In the genomic region with DNA sequence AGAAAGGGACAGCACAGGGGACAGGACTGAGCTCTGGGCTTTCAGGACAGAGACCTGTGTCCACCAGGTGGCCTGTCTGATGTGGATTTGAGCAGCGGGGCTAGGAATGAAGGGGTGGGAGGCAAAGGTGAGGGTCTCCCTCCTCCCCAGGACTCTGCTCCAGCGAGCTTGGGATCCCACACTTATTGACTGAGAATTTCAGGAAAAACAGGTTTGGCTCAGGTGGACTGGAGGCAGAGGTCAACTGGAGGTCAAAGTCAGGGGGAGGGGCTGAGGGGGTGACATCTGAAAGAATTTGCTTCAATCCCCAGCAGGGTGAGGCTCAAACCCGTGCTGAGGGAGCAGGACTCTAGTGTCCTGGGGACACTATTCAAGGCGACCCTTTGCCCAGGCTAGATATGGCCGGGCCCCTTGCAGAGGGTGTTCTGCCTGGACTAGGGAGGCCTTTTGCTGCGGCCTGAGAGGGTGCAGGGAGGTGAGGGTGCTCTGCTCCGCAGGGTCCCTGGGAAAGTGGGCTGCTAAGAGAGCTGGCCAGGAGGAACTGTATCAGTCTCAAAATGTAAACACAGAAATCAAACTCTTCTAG, we compare ENCODE assay signal across 9 mouse cellular contexts.
DNase-seq lines count a peak whose midpoint lies in the region; ATAC-seq lines count a peak whose summit lies in the region.
"Had no signal": no experiment of that assay in that cellular context is flagged by ENCODE, and none has a peak within 500 bp of the region (broad histone marks: within the 10 kb centered on the region; RNA-seq: fewer than 3 reads in every experiment).

No protein-coding gene starts in this region.

- H3K4me3 ChIP-seq in heart, embryonic 13.5 days = no peak overlapping the region
- H3K4me3 ChIP-seq in intestine, embryonic 16.5 days (ENCODE audit: low read length) = no peak overlapping the region
- H3K4me3 ChIP-seq in limb, embryonic 10.5 days = no peak overlapping the region

- DNase-seq in heart, postnatal 25 days (ENCODE audit: low spot score) = no peak
- peak; percentile 93 for DNase-seq in R1 (ENCODE audit: low read depth, low spot score)
- DNase-seq in limb, embryonic 10.5 days (ENCODE audit: low spot score) = peak; percentile 44
- DNase-seq in left cerebral cortex, adult 9 months (ENCODE audit: low spot score in 2 of 2) = no peak
- DNase-seq in cerebellum, postnatal 14 days = no peak
- DNase-seq: right cerebral cortex, postnatal 4 days had no signal

- no peak overlapping the region for H3K9ac ChIP-seq in heart, embryonic 13.5 days
- H3K9ac ChIP-seq in intestine, embryonic 16.5 days (ENCODE audit: low read depth, low read length) = peak overlapping the region; percentile 43

- no peaks in the 10 kb centered on the region for H3K9me3 ChIP-seq in heart, embryonic 13.5 days
- H3K9me3 ChIP-seq in intestine, embryonic 16.5 days (ENCODE audit: control insufficient read depth, low read length) = no peaks in the 10 kb centered on the region
- H3K9me3 ChIP-seq in limb, embryonic 10.5 days (replicated peaks) = no peaks in the 10 kb centered on the region

- H3K36me3 ChIP-seq in heart, embryonic 13.5 days = no peaks in the 10 kb centered on the region
- no peaks in the 10 kb centered on the region for H3K36me3 ChIP-seq in intestine, embryonic 16.5 days (ENCODE audit: control insufficient read depth, insufficient read depth, low read length)
- H3K36me3 ChIP-seq in limb, embryonic 10.5 days = peaks cover 10% of the 10 kb centered on the region; the same call in 1 of the 2 replicates

- intact Hi-C loops in heart, postnatal 25 days (cut with DNase I) = no loop called here

- peaks cover 4% of the 10 kb centered on the region; the same call in 1 of the 2 replicates for H3K27me3 ChIP-seq in heart, embryonic 13.5 days (replicated peaks)
- H3K27me3 ChIP-seq in intestine, embryonic 16.5 days (replicated peaks; ENCODE audit: control insufficient read depth, insufficient read depth, low read length) = no peaks in the 10 kb centered on the region
- no peaks in the 10 kb centered on the region for H3K27me3 ChIP-seq in limb, embryonic 10.5 days (ENCODE audit: low read depth, poor library complexity, severe bottlenecking)

- ATAC-seq in heart, embryonic 13.5 days (ENCODE audit: extremely low read depth, insufficient number of reproducible peaks, low FRiP score, low TSS enrichment) = no peak
- peak; percentile 54 for ATAC-seq in intestine, embryonic 16.5 days
- no peak for ATAC-seq in monocyte, adult 5-6 weeks (replicated peaks; ENCODE audit: insufficient number of reproducible peaks, low FRiP score, low TSS enrichment, poor library complexity, severe bottlenecking)

- peak overlapping the region; percentile 56 for H3K27ac ChIP-seq in heart, embryonic 13.5 days (replicated peaks)
- peak overlapping the region; percentile 89 for H3K27ac ChIP-seq in intestine, embryonic 16.5 days (ENCODE audit: low read length)
- H3K27ac ChIP-seq in limb, embryonic 10.5 days = peak overlapping the region; percentile 0; the same call in 1 of the 2 replicates

- WGBS in heart, embryonic 13.5 days = 43% methylated on average over 7 of the region's 7 CpGs
- 32% methylated on average over 7 of the region's 7 CpGs for WGBS in intestine, embryonic 16.5 days
- 42% methylated on average over 7 of the region's 7 CpGs for WGBS in limb, embryonic 10.5 days

- H3K4me1 ChIP-seq in heart, embryonic 13.5 days = peaks cover 56% of the 10 kb centered on the region
- peaks cover 56% of the 10 kb centered on the region for H3K4me1 ChIP-seq in intestine, embryonic 16.5 days (ENCODE audit: control insufficient read depth, insufficient read depth, low read length)
- H3K4me1 ChIP-seq in limb, embryonic 10.5 days = peaks cover 66% of the 10 kb centered on the region

- H3K4me2 ChIP-seq in heart, embryonic 13.5 days = no peak overlapping the region
- H3K4me2 ChIP-seq in intestine, embryonic 16.5 days (ENCODE audit: low read depth, low read length) = no peak overlapping the region

Comparison
In these comparisons a context has a peak if more than half of its experiments do, and no peak if none do; other contexts are left out.
1. H3K27ac ChIP-seq: peak in every context shown above with its lines; median percentile 89 in intestine, embryonic 16.5 days; 56 in heart, embryonic 13.5 days; 0 in limb, embryonic 10.5 days.
2. DNase-seq: peak in R1 (single experiment) and limb, embryonic 10.5 days (single experiment); none in heart, postnatal 25 days (single experiment), left cerebral cortex, adult 9 months (0 of 2) and cerebellum, postnatal 14 days (0 of 2).